8 mouse cellular contexts compared by ENCODE assay signal in genomic region chr9:63968592-63968991, GRCm38 (mm10). TPM values are rescaled to one million over a fixed set of nuclear protein-coding genes. Genes with fewer than 3 reads are reported as not detected.
A peak's percentile ranks its signal among the peaks of the same experiment; 100 is the strongest.
DNase-seq lines count a peak whose midpoint lies in the region; ATAC-seq and TF ChIP-seq lines count a peak whose summit lies in the region.

No protein-coding gene starts in this region.

- WGBS in forebrain, postnatal 0 days, result 22% methylated on average over 9 of the region's 9 CpGs

- H3K4me2 ChIP-seq in forebrain, postnatal 0 days (ENCODE audit: low read depth), result no peak overlapping the region

- no peaks in the 10 kb centered on the region for H3K27me3 ChIP-seq in forebrain, postnatal 0 days (ENCODE audit: insufficient read depth, low read length)

- no peaks in the 10 kb centered on the region for H3K36me3 ChIP-seq in forebrain, postnatal 0 days (ENCODE audit: insufficient read depth)

- H3K4me3 ChIP-seq in brown adipose tissue, adult 24 weeks (ENCODE audit: insufficient read depth, low read depth, low read length), result 0 out of 2 replicates have a peak overlapping the region, but pooled peaks have one; percentile 40
- no peak overlapping the region for H3K4me3 ChIP-seq in forebrain, postnatal 0 days (ENCODE audit: low read depth, low read length)
- no peak overlapping the region for H3K4me3 ChIP-seq in layer of hippocampus, adult 2 months

- H3K9ac ChIP-seq in forebrain, postnatal 0 days, result no peak overlapping the region

- ATAC-seq in forebrain, postnatal 0 days, result peak; percentile 63

- peaks cover 68% of the 10 kb centered on the region for H3K4me1 ChIP-seq in brown adipose tissue, adult 24 weeks (ENCODE audit: control insufficient read depth, insufficient read depth, insufficient read length, low read length)
- H3K4me1 ChIP-seq in forebrain, postnatal 0 days (ENCODE audit: insufficient read depth), result peaks cover 2% of the 10 kb centered on the region; the same call in 1 of the 2 replicates

- no peaks in the 10 kb centered on the region for H3K9me3 ChIP-seq in forebrain, postnatal 0 days (ENCODE audit: low read length)

- peak; percentile 93 for DNase-seq in adrenal gland, adult 2 months
- peak; percentile 75 for DNase-seq in forebrain, postnatal 0 days
- peak; percentile 93 to 95 for DNase-seq in heart, postnatal 14 days
- peak; percentile 30 to 37 for DNase-seq in layer of hippocampus, adult 2 months (ENCODE audit: low spot score in 2 of 2)
- DNase-seq in lung, postnatal 36 days, result peak; percentile 97
- DNase-seq in thymus, postnatal 0 days (ENCODE audit: low spot score), result no peak
- DNase-seq in thymus, postnatal 14 days, result no peak

- peak overlapping the region; percentile 96 for H3K27ac ChIP-seq in brown adipose tissue, adult 24 weeks (replicated peaks; ENCODE audit: low read depth, low read length)
- no peak overlapping the region for H3K27ac ChIP-seq in forebrain, postnatal 0 days (ENCODE audit: low read depth, low read length)
- H3K27ac ChIP-seq in layer of hippocampus, adult 2 months, result no peak overlapping the region

- intact Hi-C loops in heart, postnatal 14 days (cut with DNase I), result no loop called here

- no peak for TF ChIP-seq CTCF in forebrain, postnatal 0 days (IDR thresholded peaks at IDR 0.05; ENCODE audit: low read depth)
- no peak for TF ChIP-seq CTCF in layer of hippocampus, adult 2 months (conservative IDR thresholded peaks at IDR 0.05)

RNA-seq across cellular contexts. Expression of gene Smad6, which starts 53.3 kb away (rescaled TPM):
- total RNA-seq in adrenal gland, adult 2 months (2021), result 10 to 100 TPM in 1 of 2 experiments, 1 to 10 TPM in 1; 6.0 to 12.9 TPM
- 43.4 and 52.4 TPM in 2 replicates for polyA plus RNA-seq in adrenal gland, adult 2 months (2012; rRNA removed)
- polyA plus RNA-seq in brown adipose tissue, adult 24 weeks (2012; ENCODE audit: insufficient read depth, insufficient read length, missing spikeins), result 5.3 and 14.8 TPM in 2 replicates
- total RNA-seq in forebrain, postnatal 0 days (2014; rRNA removed), result 4.5 and 7.5 TPM in 2 replicates
- polyA plus RNA-seq in forebrain, postnatal 0 days (2015; fragmentation: Nextera tagmentation; extraction: Ambion mirVana), result 1.4 and 1.5 TPM in 2 replicates
- total RNA-seq in heart, postnatal 14 days (2021), result 10 to 100 TPM; 13.6 to 15.5 TPM
- 1 to 10 TPM; 2.1 to 2.3 TPM for total RNA-seq in layer of hippocampus, adult 2 months (2021)
- 0.96 and 1.4 TPM in 2 replicates for polyA plus RNA-seq in thymus, postnatal 0 days (2015; fragmentation: Nextera tagmentation; extraction: Ambion mirVana)

Comparison
In these comparisons a context has a peak if more than half of its experiments do, and no peak if none do; other contexts are left out.
1. DNase-seq: peak in adrenal gland, adult 2 months (single experiment), forebrain, postnatal 0 days (single experiment), heart, postnatal 14 days (2 of 2), layer of hippocampus, adult 2 months (2 of 2) and lung, postnatal 36 days (single experiment); none in thymus, postnatal 0 days (single experiment) and thymus, postnatal 14 days (single experiment).